Mouse (Mus musculus): ENCODE measurements around the gene Cfap61. TPM values are rescaled to one million over a fixed set of nuclear protein-coding genes. Genes with fewer than 3 reads are reported as not detected.

The Cfap61 gene
- total and polyA plus RNA-seq, 3 experiments: 0.22 TPM; not detected in 2

GRCm38 (mm10) chr2:146247576-146247975, 313.0 kb downstream of the Cfap61 start:
- no peaks in the 10 kb centered on the region for H3K9me3 ChIP-seq (replicated peaks)
- ATAC-seq (ENCODE audit: extremely low read depth, insufficient number of reproducible peaks, low FRiP score, poor library complexity, severe bottlenecking): no peak
- TF ChIP-seq CTCF (IDR thresholded peaks at IDR 0.05; ENCODE audit: low read depth, low read length): no peak
- TF ChIP-seq GATA2 (IDR thresholded peaks at IDR 0.05; ENCODE audit: borderline replicate concordance, low read depth, low read length): no peak
- no peak for TF ChIP-seq TAL1 (conservative IDR thresholded peaks at IDR 0.05; ENCODE audit: low read depth, low read length)

GRCm38 (mm10) chr2:146249033-146249432, 314.4 kb downstream of the Cfap61 start:
- ATAC-seq (ENCODE audit: extremely low read depth, insufficient number of reproducible peaks, low FRiP score, poor library complexity, severe bottlenecking): no peak
- TF ChIP-seq GATA2 (IDR thresholded peaks at IDR 0.05; ENCODE audit: borderline replicate concordance, low read depth, low read length): no peak
- no peak for TF ChIP-seq TAL1 (conservative IDR thresholded peaks at IDR 0.05; ENCODE audit: low read depth, low read length)
- TF ChIP-seq POLR2AphosphoS5 (IDR thresholded peaks at IDR 0.05; ENCODE audit: insufficient replicate concordance, low read depth, low read length): no peak
- TF ChIP-seq GATA1 (IDR thresholded peaks at IDR 0.05; ENCODE audit: borderline replicate concordance, low read length): no peak
- TF ChIP-seq CTCF (IDR thresholded peaks at IDR 0.05; ENCODE audit: low read depth, low read length): no peak
- H3K4me1 ChIP-seq (ENCODE audit: insufficient read depth, low read depth, low read length): no peaks in the 10 kb centered on the region

More at GRCm38 (mm10) chr2:146247576-146247975, 313.0 kb downstream of the Cfap61 start:
- Histone ChIP-seq H3K27me3 (ENCODE audit: insufficient read depth, low read length) (no peaks in the 10 kb centered on the region), H3K36me3 (replicated peaks) (peaks cover 62% of the 10 kb centered on the region), H3K4me1 (ENCODE audit: insufficient read depth, low read depth, low read length) (no peaks in the 10 kb centered on the region), H3K4me3 (ENCODE audit: low read depth, low read length) (no peak overlapping the region)
- no peak for DNase-seq (ENCODE audit: low spot score)

GRCm38 (mm10) chr2:146250236-146250904, 315.8 kb downstream of the Cfap61 start:
- DNase-seq (ENCODE audit: low spot score) (no peak), ATAC-seq (ENCODE audit: extremely low read depth, insufficient number of reproducible peaks, low FRiP score, poor library complexity, severe bottlenecking) (no peak)
- Histone ChIP-seq H3K27me3 (ENCODE audit: insufficient read depth, low read length) (no peaks in the 10 kb centered on the region), H3K4me1 (ENCODE audit: insufficient read depth, low read depth, low read length) (no peaks in the 10 kb centered on the region), H3K36me3 (replicated peaks) (peaks cover 49% of the 10 kb centered on the region), H3K4me3 (ENCODE audit: low read depth, low read length) (no peak overlapping the region), H3K9me3 (replicated peaks) (no peaks in the 10 kb centered on the region)
- TF ChIP-seq GATA2 (IDR thresholded peaks at IDR 0.05; ENCODE audit: borderline replicate concordance, low read depth, low read length): no peak
- TF ChIP-seq GATA1 (IDR thresholded peaks at IDR 0.05; ENCODE audit: borderline replicate concordance, low read length): no peak
- no peak for TF ChIP-seq CTCF (IDR thresholded peaks at IDR 0.05; ENCODE audit: low read depth, low read length)
- TF ChIP-seq TAL1 (conservative IDR thresholded peaks at IDR 0.05; ENCODE audit: low read depth, low read length): no peak
- no peak for TF ChIP-seq POLR2AphosphoS5 (IDR thresholded peaks at IDR 0.05; ENCODE audit: insufficient replicate concordance, low read depth, low read length)

More at GRCm38 (mm10) chr2:146249033-146249432, 314.4 kb downstream of the Cfap61 start:
- H3K27me3 ChIP-seq (ENCODE audit: insufficient read depth, low read length): no peaks in the 10 kb centered on the region
- no peak overlapping the region for H3K4me3 ChIP-seq (ENCODE audit: low read depth, low read length)
- H3K9me3 ChIP-seq (replicated peaks): no peaks in the 10 kb centered on the region
- peaks cover 61% of the 10 kb centered on the region for H3K36me3 ChIP-seq (replicated peaks)
- no peak for DNase-seq (ENCODE audit: low spot score)

GRCm38 (mm10) chr2:146254387-146254786, 319.8 kb downstream of the Cfap61 start:
- H3K4me1 ChIP-seq (ENCODE audit: insufficient read depth, low read depth, low read length): peaks cover 3% of the 10 kb centered on the region; the same call in 1 of the 2 replicates

GRCm38 (mm10) chr2:146255636-146256035, 321.1 kb downstream of the Cfap61 start:
- Histone ChIP-seq H3K36me3 (replicated peaks) (peaks cover 33% of the 10 kb centered on the region), H3K4me1 (ENCODE audit: insufficient read depth, low read depth, low read length) (peaks cover 5% of the 10 kb centered on the region; the same call in 1 of the 2 replicates), H3K4me3 (ENCODE audit: low read depth, low read length) (no peak overlapping the region), H3K27me3 (ENCODE audit: insufficient read depth, low read length) (no peaks in the 10 kb centered on the region), H3K9me3 (replicated peaks) (no peaks in the 10 kb centered on the region)
- no peak for DNase-seq (ENCODE audit: low spot score)
- ATAC-seq (ENCODE audit: extremely low read depth, insufficient number of reproducible peaks, low FRiP score, poor library complexity, severe bottlenecking): no peak
- no peak for TF ChIP-seq CTCF (IDR thresholded peaks at IDR 0.05; ENCODE audit: low read depth, low read length)
- TF ChIP-seq TAL1 (conservative IDR thresholded peaks at IDR 0.05; ENCODE audit: low read depth, low read length): no peak
- no peak for TF ChIP-seq GATA2 (IDR thresholded peaks at IDR 0.05; ENCODE audit: borderline replicate concordance, low read depth, low read length)
- TF ChIP-seq GATA1 (IDR thresholded peaks at IDR 0.05; ENCODE audit: borderline replicate concordance, low read length): no peak
- no peak for TF ChIP-seq POLR2AphosphoS5 (IDR thresholded peaks at IDR 0.05; ENCODE audit: insufficient replicate concordance, low read depth, low read length)

More at GRCm38 (mm10) chr2:146254387-146254786, 319.8 kb downstream of the Cfap61 start:
- TF ChIP-seq GATA1 (IDR thresholded peaks at IDR 0.05; ENCODE audit: borderline replicate concordance, low read length): no peak
- TF ChIP-seq TAL1 (conservative IDR thresholded peaks at IDR 0.05; ENCODE audit: low read depth, low read length): no peak
- no peak for TF ChIP-seq POLR2AphosphoS5 (IDR thresholded peaks at IDR 0.05; ENCODE audit: insufficient replicate concordance, low read depth, low read length)
- no peak for TF ChIP-seq GATA2 (IDR thresholded peaks at IDR 0.05; ENCODE audit: borderline replicate concordance, low read depth, low read length)
- no peak for TF ChIP-seq CTCF (IDR thresholded peaks at IDR 0.05; ENCODE audit: low read depth, low read length)
- no peak for DNase-seq (ENCODE audit: low spot score)
- ATAC-seq (ENCODE audit: extremely low read depth, insufficient number of reproducible peaks, low FRiP score, poor library complexity, severe bottlenecking): no peak
- Histone ChIP-seq H3K4me3 (ENCODE audit: low read depth, low read length) (no peak overlapping the region), H3K36me3 (replicated peaks) (peaks cover 34% of the 10 kb centered on the region), H3K9me3 (replicated peaks) (no peaks in the 10 kb centered on the region), H3K27me3 (ENCODE audit: insufficient read depth, low read length) (no peaks in the 10 kb centered on the region)

GRCm38 (mm10) chr2:146256321-146256875, 321.8 kb downstream of the Cfap61 start:
- no peak for ATAC-seq (ENCODE audit: extremely low read depth, insufficient number of reproducible peaks, low FRiP score, poor library complexity, severe bottlenecking)
- Histone ChIP-seq H3K4me3 (ENCODE audit: low read depth, low read length) (no peak overlapping the region), H3K4me1 (ENCODE audit: insufficient read depth, low read depth, low read length) (peaks cover 5% of the 10 kb centered on the region; the same call in 1 of the 2 replicates), H3K9me3 (replicated peaks) (no peaks in the 10 kb centered on the region), H3K27me3 (ENCODE audit: insufficient read depth, low read length) (no peaks in the 10 kb centered on the region), H3K36me3 (replicated peaks) (peaks cover 33% of the 10 kb centered on the region)
- no peak for DNase-seq (ENCODE audit: low spot score)
- no peak for TF ChIP-seq TAL1 (conservative IDR thresholded peaks at IDR 0.05; ENCODE audit: low read depth, low read length)
- no peak for TF ChIP-seq POLR2AphosphoS5 (IDR thresholded peaks at IDR 0.05; ENCODE audit: insufficient replicate concordance, low read depth, low read length)
- TF ChIP-seq GATA2 (IDR thresholded peaks at IDR 0.05; ENCODE audit: borderline replicate concordance, low read depth, low read length): no peak
- TF ChIP-seq GATA1 (IDR thresholded peaks at IDR 0.05; ENCODE audit: borderline replicate concordance, low read length): no peak
- no peak for TF ChIP-seq CTCF (IDR thresholded peaks at IDR 0.05; ENCODE audit: low read depth, low read length)
